Mouse (Mus musculus): ENCODE measurements at regions not wholly inside any gene's neighbourhood (a gene's known extent, or its start where the extent isn't known, plus 50 kb on each side); places are given as distances from the start of the nearest gene placed in this dataset.

GRCm38 (mm10) chr14:38191771-38192170 lies 1056.7 kb upstream of the Ghitm start:
- TF ChIP-seq CHD2 (IDR thresholded peaks at IDR 0.05; ENCODE audit: low read depth, low read length), result no peak
- no peak for TF ChIP-seq ZNF384 (IDR thresholded peaks at IDR 0.05; ENCODE audit: low read depth, low read length)
- no peak for TF ChIP-seq HCFC1 (IDR thresholded peaks at IDR 0.05; ENCODE audit: borderline replicate concordance, insufficient read depth, low read length)
- TF ChIP-seq ZC3H11A (IDR thresholded peaks at IDR 0.05; ENCODE audit: borderline replicate concordance, low read depth, low read length), result no peak
- no peak for TF ChIP-seq MAFK (IDR thresholded peaks at IDR 0.05; ENCODE audit: insufficient read depth, low read depth, low read length)
